Mouse (Mus musculus) liver, postnatal 0 days (tissue): ENCODE data around the gene 6330409D20Rik.

Experiments used
- CTCF ChIP-seq: sonication (generic); IDR thresholded peaks from 2 replicates; pipeline ENCODE4 v1.5.1; 2016; ENCODE audit warnings: antibody characterized with exemption, low read depth
- EP300 ChIP-seq: IDR thresholded peaks from 2 replicates; pipeline ENCODE4 v1.6.1; 2016; ENCODE audit warnings: antibody characterized with exemption, low read depth, mild to moderate bottlenecking

DNA sequence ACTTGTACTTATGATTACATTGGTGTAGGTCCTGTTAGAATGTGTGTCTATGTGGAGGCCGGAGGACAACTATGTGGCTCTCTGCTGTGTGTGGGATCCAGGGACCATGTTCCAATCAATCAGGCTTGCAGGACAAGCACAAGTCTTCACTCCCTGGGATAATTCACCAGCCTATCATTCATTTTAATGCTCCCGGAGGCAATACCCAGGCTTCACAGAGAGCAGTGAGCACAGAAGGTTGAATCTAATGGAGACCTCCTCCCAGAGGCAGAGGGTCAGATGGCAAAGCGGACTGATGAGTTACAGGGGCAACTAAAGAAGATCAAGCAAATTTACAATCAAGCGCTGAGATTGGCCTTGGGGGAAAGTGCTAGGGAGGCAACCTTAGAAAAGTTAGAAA, 11.3 kb downstream of the 6330409D20Rik start:
- TF ChIP-seq CTCF (no peak), EP300 (no peak)
